Mouse (Mus musculus) brain, embryonic 14.5 days (tissue): ENCODE measurements around the gene Nlrp6.

ENCODE experiments used
- CTCF ChIP-seq: fragments of 200-500 bp; IDR thresholded peaks from 2 replicates; pipeline ENCODE4 v1.5.1; 2012; ENCODE audit warnings: inconsistent platforms, mild to moderate bottlenecking, moderate library complexity, borderline replicate concordance; ENCODE audit not compliant: insufficient read depth, insufficient read length; ENCODE audit errors: extremely low read depth
- POLR2A ChIP-seq: fragments of 200-500 bp; IDR thresholded peaks from 2 replicates; pipeline ENCODE4 v1.6.1; 2012; ENCODE audit warnings: mild to moderate bottlenecking, inconsistent platforms, borderline replicate concordance; ENCODE audit not compliant: poor library complexity, insufficient read depth, insufficient read length, severe bottlenecking; ENCODE audit errors: extremely low read depth

- no peak for TF ChIP-seq CTCF
- TF ChIP-seq POLR2A = no peak
Measured at GRCm38 (mm10) chr7:140877364-140877763, 43.3 kb upstream of the Nlrp6 start.
